Mouse (Mus musculus) cerebellum, adult 2 months (tissue): ENCODE data around the gene Cgref1.
A peak's percentile ranks its signal among the peaks of the same experiment; 100 is the strongest.

Experiments
- CTCF ChIP-seq: fragments of 200-500 bp; IDR thresholded peaks from 2 replicates; pipeline ENCODE4 v1.5.1; 2011; ENCODE audit warnings: low read depth, mild to moderate bottlenecking, control low read depth, low read length, moderate library complexity, borderline replicate concordance; ENCODE audit not compliant: insufficient read depth
- POLR2A ChIP-seq: fragments of 200-500 bp; IDR thresholded peaks from 2 replicates; pipeline ENCODE4 v1.6.1; 2011; ENCODE audit warnings: low read length, control low read depth, borderline replicate concordance; ENCODE audit not compliant: insufficient read depth

- TF ChIP-seq CTCF = peak; percentile 20; the same call in 1 of the 2 replicates
- no peak for TF ChIP-seq POLR2A
Measured at GRCm38 (mm10) chr5:30982357-30982756, 37.0 kb upstream of the Cgref1 start.
